Mouse (Mus musculus): Measurements from ENCODE around the gene Olfr1466. TPM values are rescaled to one million over a fixed set of nuclear protein-coding genes. Genes with fewer than 3 reads are reported as not detected.

Gene Olfr1466
- polyA plus RNA-seq (2012; rRNA removed): not detected in 2 replicates

- DNase-seq (ENCODE audit: low read depth, low spot score): no peak
- 84% methylated on average over 2 of the region's 2 CpGs for WGBS
Observed at GRCm38 (mm10) chr19:13338562-13338961, at the start of gene Olfr1466. TSS of gene Olfr1466 (plus strand) at chr19:13338862.

- no peak for DNase-seq (ENCODE audit: low read depth, low spot score)
Observed at GRCm38 (mm10) chr19:13315441-13315840, 23.2 kb upstream of the Olfr1466 start, which contains the start of gene Olfr1465. TSS of gene Olfr1465 (minus strand) at chr19:13315541.

- 58% methylated on average over 2 of the region's 2 CpGs for WGBS
- no peak for DNase-seq (ENCODE audit: low read depth, low spot score)
Observed at GRCm38 (mm10) chr19:13361936-13362335, 23.3 kb downstream of the Olfr1466 start, which contains the start of gene Olfr1467. TSS of gene Olfr1467 (plus strand) at chr19:13362236.

Other genes starting within 250 kb of the Olfr1466 start
- gene Olfr1457, start 241.0 kb upstream of the Olfr1466 start, polyA plus RNA-seq (2012; rRNA removed): not detected in 2 replicates
- not detected in 2 replicates for gene Olfr1458, start 232.1 kb upstream of the Olfr1466 start, polyA plus RNA-seq (2012; rRNA removed)
- gene Olfr1459, start 189.3 kb upstream of the Olfr1466 start, polyA plus RNA-seq (2012; rRNA removed): not detected in 2 replicates
- not detected in 2 replicates for gene Olfr1461, start 175.9 kb upstream of the Olfr1466 start, polyA plus RNA-seq (2012; rRNA removed)
- gene Olfr1462, start 153.1 kb upstream of the Olfr1466 start, polyA plus RNA-seq (2012; rRNA removed): not detected in 2 replicates
- gene Olfr1463, start 107.5 kb upstream of the Olfr1466 start, polyA plus RNA-seq (2012; rRNA removed): not detected in 2 replicates
- not detected in 2 replicates for gene Olfr1465, start 23.3 kb upstream of the Olfr1466 start, polyA plus RNA-seq (2012; rRNA removed)
- not detected in 2 replicates for gene Olfr1467, start 23.4 kb downstream of the Olfr1466 start, polyA plus RNA-seq (2012; rRNA removed)
- gene Olfr1469, start 69.0 kb downstream of the Olfr1466 start, polyA plus RNA-seq (2012; rRNA removed): not detected in 2 replicates
- not detected in 2 replicates for gene Olfr1471, start 104.5 kb downstream of the Olfr1466 start, polyA plus RNA-seq (2012; rRNA removed)
- gene Olfr1472, start 117.2 kb downstream of the Olfr1466 start, polyA plus RNA-seq (2012; rRNA removed): not detected in 2 replicates
- gene Olfr1474, start 130.7 kb downstream of the Olfr1466 start, polyA plus RNA-seq (2012; rRNA removed): not detected in 2 replicates
- gene Olfr1475, start 141.3 kb downstream of the Olfr1466 start, polyA plus RNA-seq (2012; rRNA removed): not detected in 2 replicates
- not detected in 2 replicates for gene Olfr1477, start 161.7 kb downstream of the Olfr1466 start, polyA plus RNA-seq (2012; rRNA removed)
- gene Olfr1480, start 189.1 kb downstream of the Olfr1466 start, polyA plus RNA-seq (2012; rRNA removed): not detected in 2 replicates
- gene Olfr1484, start 244.6 kb downstream of the Olfr1466 start, polyA plus RNA-seq (2012; rRNA removed): not detected in 2 replicates